Mouse (Mus musculus): Measurements from ENCODE around the gene Runx3.

Gene Runx3

GRCm38 (mm10) chr4:135115426-135116170 lies 4.9 kb upstream of the Runx3 start:
- DNase-seq: no peak

- no peak for DNase-seq
These were observed 4.1 kb upstream of the Runx3 start for GRCm38 (mm10) chr4:135116391-135116790.

GRCm38 (mm10) chr4:135117846-135118245 lies 2.6 kb upstream of the Runx3 start:
- DNase-seq: no peak

- DNase-seq: no peak
These were observed 1.5 kb upstream of the Runx3 start for GRCm38 (mm10) chr4:135118855-135119474.

GRCm38 (mm10) chr4:135123721-135124120 lies 3.3 kb downstream of the Runx3 start:
- no peak for DNase-seq

- no peak for DNase-seq
These were observed 4.3 kb downstream of the Runx3 start for GRCm38 (mm10) chr4:135124732-135125131.

GRCm38 (mm10) chr4:135125152-135125551 lies 4.7 kb downstream of the Runx3 start:
- DNase-seq: no peak

- no peak for DNase-seq
These were observed 5.9 kb downstream of the Runx3 start for GRCm38 (mm10) chr4:135126385-135126784.

GRCm38 (mm10) chr4:135128841-135129520 lies 8.5 kb downstream of the Runx3 start:
- DNase-seq: no peak

GRCm38 (mm10) chr4:135130156-135130555 lies 9.7 kb downstream of the Runx3 start:
- no peak for DNase-seq

- no peak for DNase-seq
These were observed 10.7 kb downstream of the Runx3 start for GRCm38 (mm10) chr4:135131145-135131544.

- DNase-seq: no peak
These were observed 12.3 kb downstream of the Runx3 start for GRCm38 (mm10) chr4:135132797-135133196.

- no peak for DNase-seq
These were observed 13.3 kb downstream of the Runx3 start for GRCm38 (mm10) chr4:135133711-135134110.

GRCm38 (mm10) chr4:135135331-135135730 lies 14.9 kb downstream of the Runx3 start:
- no peak for DNase-seq

- no peak for DNase-seq
These were observed 15.8 kb downstream of the Runx3 start for GRCm38 (mm10) chr4:135136202-135136601.

- no peak for DNase-seq
These were observed 16.2 kb downstream of the Runx3 start for GRCm38 (mm10) chr4:135136612-135137011.

- no peak for DNase-seq
These were observed 20.4 kb downstream of the Runx3 start for GRCm38 (mm10) chr4:135140647-135141515.

- no peak for DNase-seq
These were observed 21.3 kb downstream of the Runx3 start for GRCm38 (mm10) chr4:135141720-135142119.

GRCm38 (mm10) chr4:135146734-135147133 lies 26.3 kb downstream of the Runx3 start:
- no peak for DNase-seq

GRCm38 (mm10) chr4:135148660-135149059 lies 28.2 kb downstream of the Runx3 start:
- DNase-seq: no peak

- DNase-seq: peak; percentile 39
These were observed 29.8 kb downstream of the Runx3 start for GRCm38 (mm10) chr4:135150031-135150801.

All from cerebellum, adult 9-10 months (tissue).